Mouse (Mus musculus) forebrain, embryonic 15.5 days (tissue): ENCODE data around the gene Cd52. TPM values are rescaled to one million over a fixed set of nuclear protein-coding genes. Genes with fewer than 3 reads are reported as not detected.
"Not testable (repeated sequence)": the region's sequence is repeated elsewhere in the genome, so short reads cannot be mapped to it uniquely, and the experiment has no call there.

Experiments
- ATAC-seq: fragments of 200-750 bp; cut with Nextera tagmentation; replicated peaks from 2 replicates; pipeline ENCODE4 v1.8.0; 2017; ENCODE audit warnings: mild to moderate bottlenecking, moderate TSS enrichment, moderate library complexity
- H3K27ac ChIP-seq: fragments of 300-500 bp; sonication (generic); replicated peaks from 2 replicates; pipeline ENCODE4 v1.5.1; 2015; ENCODE audit warnings: mild to moderate bottlenecking, inconsistent platforms
- H3K27me3 ChIP-seq: fragments of 300-500 bp; sonication (generic); 2 replicates; pipeline ENCODE4 v1.6.1; 2015; ENCODE audit warnings: inconsistent platforms
- H3K36me3 ChIP-seq: fragments of 300-500 bp; sonication (generic); 2 replicates; pipeline ENCODE4 v1.6.1; 2015; ENCODE audit warnings: mild to moderate bottlenecking, inconsistent platforms
- H3K4me1 ChIP-seq: fragments of 300-500 bp; sonication (generic); 2 replicates; pipeline ENCODE4 v1.6.1; 2015; ENCODE audit warnings: inconsistent platforms
- H3K4me2 ChIP-seq: fragments of 300-500 bp; sonication (generic); replicated peaks from 2 replicates; pipeline ENCODE4 v1.6.1; 2015; ENCODE audit warnings: mild to moderate bottlenecking, inconsistent platforms
- H3K4me3 ChIP-seq: fragments of 300-500 bp; sonication (generic); 2 replicates; pipeline ENCODE4 v1.5.1; 2015; ENCODE audit warnings: mild to moderate bottlenecking, inconsistent platforms
- H3K9ac ChIP-seq: fragments of 300-500 bp; sonication (generic); replicated peaks from 2 replicates; pipeline ENCODE4 v1.6.1; 2015; ENCODE audit warnings: mild to moderate bottlenecking, inconsistent platforms
- H3K9me3 ChIP-seq: fragments of 300-500 bp; sonication (generic); 2 replicates; pipeline ENCODE4 v1.6.1; 2016; ENCODE audit warnings: inconsistent platforms
- WGBS: fragments of 180-500 bp; shearing (Covaris S2); methylation state at CpG from one replicate; pipeline ENCODE4 v1.1.7; 2015; ENCODE audit warnings: mixed read lengths; 5-methylcytosine and 5-hydroxymethylcytosine counted together
- polyA plus RNA-seq: library from polyadenylated mRNA; unstranded; fragments of >200 nt; fragmentation: Nextera tagmentation; extraction: Ambion mirVana; gene quantifications from 2 replicates; pipeline ENCODE4 v1.2.1, GENCODE M21; 2015

Cd52 gene
- 1.5 and 1.9 TPM in 2 replicates for polyA plus RNA-seq

- no peak within 1 kb of the TSS for H3K27ac ChIP-seq
- H3K4me2 ChIP-seq, result no peak within 1 kb of the TSS
- no peaks in the 10 kb centered on the region for H3K36me3 ChIP-seq
- WGBS, result 65% methylated on average over 3 of the region's 3 CpGs
- ATAC-seq, result no peak
- H3K4me1 ChIP-seq, result no peaks in the 10 kb centered on the region
- H3K9me3 ChIP-seq, result no peaks in the 10 kb centered on the region
- no peaks in the 10 kb centered on the region for H3K27me3 ChIP-seq
- H3K4me3 ChIP-seq, result no peak within 1 kb of the TSS
- H3K9ac ChIP-seq, result no peak within 1 kb of the TSS
These were observed at the start of gene Cd52 for GRCm38 (mm10) chr4:134094923-134095547. Cd52 (minus strand) TSS chr4:134095082.

GRCm38 (mm10) chr4:134144297-134144696 is 49.4 kb upstream of the Cd52 start:
- H3K9ac ChIP-seq, H3K4me2 ChIP-seq, H3K27ac ChIP-seq, ATAC-seq, H3K9me3 ChIP-seq, H3K4me1 ChIP-seq, H3K27me3 ChIP-seq, H3K4me3 ChIP-seq: not testable (repeated sequence)
- 92% methylated on average over 5 of the region's 5 CpGs for WGBS
- H3K36me3 ChIP-seq, result peaks cover 14% of the 10 kb centered on the region

- Histone ChIP-seq H3K27ac (no peak overlapping the region), H3K4me1 (no peaks in the 10 kb centered on the region), H3K9ac (no peak overlapping the region), H3K9me3 (no peaks in the 10 kb centered on the region), H3K27me3 (no peaks in the 10 kb centered on the region), H3K36me3 (no peaks in the 10 kb centered on the region), H3K4me2 (no peak overlapping the region), H3K4me3 (no peak overlapping the region)
- no peak for ATAC-seq
- 89% methylated on average over 2 of the region's 2 CpGs for WGBS
These were observed 44.0 kb upstream of the Cd52 start for GRCm38 (mm10) chr4:134138857-134139256.

GRCm38 (mm10) chr4:134136280-134136926 is 41.5 kb upstream of the Cd52 start:
- WGBS, result 75% methylated on average over 3 of the region's 3 CpGs
- no peaks in the 10 kb centered on the region for H3K4me1 ChIP-seq
- H3K9ac ChIP-seq, result no peak overlapping the region
- H3K36me3 ChIP-seq, result no peaks in the 10 kb centered on the region
- no peak overlapping the region for H3K4me3 ChIP-seq
- no peaks in the 10 kb centered on the region for H3K9me3 ChIP-seq
- ATAC-seq, result no peak
- H3K27me3 ChIP-seq, result no peaks in the 10 kb centered on the region
- H3K4me2 ChIP-seq, result no peak overlapping the region
- no peak overlapping the region for H3K27ac ChIP-seq

- Histone ChIP-seq H3K4me2 (no peak overlapping the region), H3K27ac (no peak overlapping the region), H3K36me3 (no peaks in the 10 kb centered on the region), H3K4me3 (no peak overlapping the region), H3K9me3 (no peaks in the 10 kb centered on the region), H3K4me1 (peaks cover 10% of the 10 kb centered on the region), H3K9ac (no peak overlapping the region), H3K27me3 (no peaks in the 10 kb centered on the region)
- no peak for ATAC-seq
- 89% methylated on average over 8 of the region's 8 CpGs for WGBS
These were observed 37.7 kb upstream of the Cd52 start for GRCm38 (mm10) chr4:134132519-134133095.

GRCm38 (mm10) chr4:134132117-134132516 is 37.2 kb upstream of the Cd52 start:
- H3K9me3 ChIP-seq, result no peaks in the 10 kb centered on the region
- H3K27me3 ChIP-seq, result no peaks in the 10 kb centered on the region
- H3K4me2 ChIP-seq, result no peak overlapping the region
- H3K4me3 ChIP-seq, result no peak overlapping the region
- WGBS, result 91% methylated on average over 3 of the region's 3 CpGs
- no peaks in the 10 kb centered on the region for H3K36me3 ChIP-seq
- H3K4me1 ChIP-seq, result peaks cover 15% of the 10 kb centered on the region
- no peak overlapping the region for H3K27ac ChIP-seq
- ATAC-seq, result no peak
- no peak overlapping the region for H3K9ac ChIP-seq

GRCm38 (mm10) chr4:134129482-134129881 is 34.6 kb upstream of the Cd52 start:
- no peak for ATAC-seq
- Histone ChIP-seq H3K9me3 (no peaks in the 10 kb centered on the region), H3K4me3 (no peak overlapping the region), H3K9ac (no peak overlapping the region), H3K27ac (no peak overlapping the region), H3K4me2 (peak overlapping the region; percentile 90), H3K4me1 (peaks cover 20% of the 10 kb centered on the region), H3K36me3 (no peaks in the 10 kb centered on the region), H3K27me3 (no peaks in the 10 kb centered on the region)
- WGBS, result 53% methylated on average over 6 of the region's 6 CpGs

GRCm38 (mm10) chr4:134128983-134129362 is 34.1 kb upstream of the Cd52 start:
- Histone ChIP-seq H3K9ac (peak overlapping the region; percentile 78), H3K4me1 (peaks cover 25% of the 10 kb centered on the region), H3K27me3 (no peaks in the 10 kb centered on the region), H3K36me3 (no peaks in the 10 kb centered on the region), H3K4me3 (peak overlapping the region; percentile 77), H3K9me3 (no peaks in the 10 kb centered on the region), H3K27ac (peak overlapping the region; percentile 78), H3K4me2 (peak overlapping the region; percentile 90)
- ATAC-seq, result peak; percentile 29; the same call in 1 of the 2 replicates
- WGBS, result 3% methylated on average over 14 of the region's 14 CpGs

- H3K27ac ChIP-seq, result peak within 1 kb of the TSS; percentile 78
- no peaks in the 10 kb centered on the region for H3K36me3 ChIP-seq
- peak within 1 kb of the TSS; percentile 90 for H3K4me2 ChIP-seq
- under 1% methylated on average over 50 of the region's 50 CpGs for WGBS
- H3K9me3 ChIP-seq, result no peaks in the 10 kb centered on the region
- no peaks in the 10 kb centered on the region for H3K27me3 ChIP-seq
- ATAC-seq, result peak; percentile 94
- H3K4me3 ChIP-seq, result peak within 1 kb of the TSS; percentile 77
- peak within 1 kb of the TSS; percentile 78 for H3K9ac ChIP-seq
- peaks cover 28% of the 10 kb centered on the region for H3K4me1 ChIP-seq
These were observed 33.5 kb upstream of the Cd52 start, which contains the start of gene Sh3bgrl3 for GRCm38 (mm10) chr4:134128221-134128982. Sh3bgrl3 (minus strand) TSS chr4:134128789.

- Histone ChIP-seq H3K9me3 (no peaks in the 10 kb centered on the region), H3K4me2 (peak overlapping the region; percentile 90), H3K4me3 (peak overlapping the region; percentile 77), H3K4me1 (peaks cover 28% of the 10 kb centered on the region), H3K36me3 (no peaks in the 10 kb centered on the region), H3K9ac (peak overlapping the region; percentile 78), H3K27ac (no peak overlapping the region), H3K27me3 (no peaks in the 10 kb centered on the region)
- 57% methylated on average over 8 of the region's 8 CpGs for WGBS
- ATAC-seq, result no peak
These were observed 32.9 kb upstream of the Cd52 start for GRCm38 (mm10) chr4:134127793-134128192.

- no peaks in the 10 kb centered on the region for H3K36me3 ChIP-seq
- no peaks in the 10 kb centered on the region for H3K27me3 ChIP-seq
- peak overlapping the region; percentile 90 for H3K4me2 ChIP-seq
- no peak overlapping the region for H3K4me3 ChIP-seq
- peaks cover 28% of the 10 kb centered on the region for H3K4me1 ChIP-seq
- no peak for ATAC-seq
- H3K27ac ChIP-seq, result no peak overlapping the region
- no peaks in the 10 kb centered on the region for H3K9me3 ChIP-seq
- 86% methylated on average over 7 of the region's 7 CpGs for WGBS
- no peak overlapping the region for H3K9ac ChIP-seq
These were observed 32.2 kb upstream of the Cd52 start for GRCm38 (mm10) chr4:134127121-134127455.
